Mouse (Mus musculus): Measurements from ENCODE around the gene Dhx30.
"Not testable (repeated sequence)": the region's sequence is repeated elsewhere in the genome, so short reads cannot be mapped to it uniquely, and the experiment has no call there.

The Dhx30 gene

DNA sequence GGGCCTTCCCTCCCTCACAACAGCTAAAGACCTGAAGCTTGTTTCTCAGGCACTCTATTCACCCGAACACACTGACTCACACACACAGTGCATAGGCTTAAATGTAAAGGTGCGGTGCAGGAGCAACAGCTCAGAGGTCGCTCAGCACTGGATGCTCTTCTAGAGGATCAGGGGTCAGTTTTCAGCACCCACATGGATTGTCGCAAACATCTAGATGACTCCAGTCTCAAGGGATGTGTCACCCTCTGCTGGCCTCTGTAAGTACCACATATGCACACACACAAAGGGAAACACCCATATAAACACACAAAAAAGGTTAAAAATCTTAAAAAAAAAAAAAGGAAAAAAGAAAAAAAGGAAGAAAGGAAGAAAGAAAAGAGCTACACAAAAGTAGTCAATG is 22.9 kb downstream of the Dhx30 start:
- no peak for DNase-seq (ENCODE audit: low spot score in 2 of 2)

DNA sequence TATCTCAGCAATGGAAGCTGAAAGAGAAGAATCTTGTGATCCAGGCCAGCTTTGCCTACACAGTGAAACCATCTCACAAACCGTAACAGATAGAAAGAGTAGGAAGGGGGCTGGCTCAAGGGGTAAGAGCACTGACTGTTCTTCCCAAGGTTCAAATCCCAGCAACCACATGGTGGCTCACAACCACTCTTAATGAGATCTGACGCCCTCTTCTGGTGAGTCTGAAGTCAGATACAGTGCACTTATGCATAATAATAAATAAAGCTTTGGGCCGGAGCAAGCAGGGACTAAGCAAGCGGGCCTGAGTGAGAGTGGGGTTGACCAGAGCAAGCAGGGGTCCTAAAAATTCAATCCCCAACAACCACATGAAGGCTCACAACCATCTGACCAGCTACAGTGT is 24.3 kb downstream of the Dhx30 start:
- peak in 1 of 2 experiments; percentile 50 for DNase-seq (ENCODE audit: low spot score in 2 of 2)

- DNase-seq (ENCODE audit: low spot score in 2 of 2) = no peak
Measured at GRCm38 (mm10) chr9:110085693-110086092, 31.9 kb downstream of the Dhx30 start.

DNA sequence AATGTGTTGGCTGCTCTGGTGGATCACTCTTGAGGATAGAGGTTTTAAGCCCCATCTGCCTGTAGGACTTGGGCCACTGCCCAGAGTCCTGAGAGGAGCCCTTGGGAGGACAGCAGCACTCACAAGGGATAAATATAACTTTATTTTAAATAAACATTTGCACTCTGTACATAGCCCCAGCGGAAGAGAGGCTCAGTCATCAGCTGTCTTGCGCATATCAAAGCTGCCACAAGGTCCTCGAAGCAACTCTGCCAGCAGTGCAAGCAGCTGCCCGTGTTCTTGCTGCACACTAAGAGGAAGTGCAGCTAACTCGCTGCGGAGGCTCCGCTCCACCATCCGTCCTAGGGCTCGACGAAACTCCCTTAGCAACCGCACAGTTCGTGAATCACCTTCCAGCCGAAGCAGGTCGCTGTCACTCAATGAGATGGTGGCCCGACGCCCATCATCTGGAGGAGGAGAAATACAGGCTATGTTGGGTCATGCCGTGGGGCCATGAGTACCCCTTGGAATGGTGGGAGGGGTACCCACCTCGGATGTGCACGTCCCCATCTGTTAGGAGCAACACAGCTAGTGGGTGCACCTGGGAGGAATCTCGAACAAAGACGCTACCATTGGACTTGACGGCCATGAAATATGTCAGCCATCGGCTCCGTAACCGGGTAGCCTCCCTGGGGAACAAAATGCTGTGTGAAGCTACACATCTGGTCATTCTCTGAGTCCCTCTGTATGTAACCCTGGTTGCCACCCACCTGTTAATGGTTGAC is 33.2 kb downstream of the Dhx30 start:
- no peak for DNase-seq (ENCODE audit: low spot score in 2 of 2)

GRCm38 (mm10) chr9:110081066-110081465 is 36.6 kb downstream of the Dhx30 start:
- DNase-seq (ENCODE audit: low spot score in 2 of 2) = no peak

GRCm38 (mm10) chr9:110076468-110076867 is 41.2 kb downstream of the Dhx30 start:
- DNase-seq (ENCODE audit: low spot score in 2 of 2) = not testable (repeated sequence)

DNA sequence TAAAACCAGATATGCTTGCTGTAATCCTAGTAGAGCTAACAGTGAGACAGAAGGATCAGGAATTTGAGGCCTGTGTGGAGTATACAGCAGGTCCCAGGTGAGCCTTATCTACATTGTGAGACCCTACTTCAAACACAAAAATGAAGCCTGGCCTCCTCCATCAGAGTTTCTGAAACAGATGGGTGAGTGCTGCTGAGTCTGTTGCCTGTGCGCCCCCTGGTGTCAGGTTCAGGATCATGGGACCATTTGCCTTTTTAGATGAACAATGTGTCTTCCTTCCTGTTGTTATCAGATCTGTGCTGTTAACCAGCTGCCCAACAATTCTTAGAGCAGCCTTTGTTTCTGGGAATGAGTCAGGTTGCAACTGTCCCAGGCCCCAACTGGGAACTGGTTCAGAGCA is 45.8 kb downstream of the Dhx30 start:
- DNase-seq (ENCODE audit: low spot score in 2 of 2) = peak; percentile 51 to 82

DNA sequence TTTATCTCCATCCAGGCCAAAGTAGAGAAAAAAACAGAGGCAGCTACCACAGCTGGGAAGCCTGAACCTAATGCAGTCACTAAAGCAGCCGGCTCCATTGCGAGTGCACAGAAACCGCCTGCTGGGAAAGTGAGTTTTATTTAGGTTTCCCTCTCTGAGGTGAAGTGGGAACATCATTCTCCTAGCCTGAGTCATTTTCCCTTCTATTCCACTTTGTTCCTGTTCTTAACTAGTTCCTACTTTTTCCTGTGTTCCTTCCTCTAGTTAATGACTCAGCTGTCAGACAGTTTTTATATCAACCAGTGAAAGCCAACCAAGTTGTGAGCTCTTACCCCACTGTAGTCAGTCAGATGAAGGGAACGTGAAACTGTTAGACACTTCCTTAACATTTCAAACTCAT is 46.6 kb downstream of the Dhx30 start:
- no peak for DNase-seq (ENCODE audit: low spot score in 2 of 2)

DNA sequence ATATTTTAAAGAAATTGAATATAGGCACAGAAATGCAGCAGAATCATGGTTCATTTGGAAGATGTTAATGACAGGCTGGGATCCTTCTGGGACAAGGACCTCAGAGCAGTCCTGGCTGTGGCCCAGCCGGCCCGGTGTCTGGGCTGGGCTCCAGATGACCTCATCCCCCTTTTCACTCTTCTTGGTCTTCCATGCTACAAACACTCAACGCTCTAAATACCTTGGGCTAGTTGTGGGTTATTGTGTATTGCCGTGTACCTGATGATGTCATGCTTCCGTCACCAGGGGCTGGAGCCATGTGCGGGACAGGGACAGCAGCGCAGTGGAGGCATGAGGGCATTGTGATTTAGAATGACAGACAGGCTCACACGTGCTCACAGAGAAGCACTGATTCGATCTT is 47.3 kb downstream of the Dhx30 start:
- no peak for DNase-seq (ENCODE audit: low spot score in 2 of 2)

GRCm38 (mm10) chr9:110068745-110069144 is 48.9 kb downstream of the Dhx30 start:
- DNase-seq (ENCODE audit: low spot score in 2 of 2) = no peak

DNA sequence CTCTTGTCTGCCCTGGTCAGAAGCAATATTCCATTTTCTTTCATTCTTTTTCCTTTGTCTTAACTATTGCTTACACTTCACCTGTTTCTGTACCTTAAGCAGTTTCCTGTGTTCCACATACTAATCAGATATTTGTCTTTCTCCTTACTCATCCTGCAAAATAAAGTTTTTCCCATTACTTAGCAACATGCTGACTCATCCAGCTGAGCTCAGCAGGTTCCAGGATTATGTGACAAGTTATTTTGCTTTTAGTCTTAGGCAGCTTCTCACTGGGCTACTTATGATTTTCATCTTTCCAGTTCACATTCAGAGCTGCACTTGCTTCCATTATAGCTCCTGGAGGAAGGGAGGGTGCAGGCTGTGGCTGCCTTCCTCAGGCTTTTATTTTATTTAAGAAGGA is 53.0 kb downstream of the Dhx30 start:
- DNase-seq (ENCODE audit: low spot score in 2 of 2) = no peak

- no peak for DNase-seq (ENCODE audit: low spot score in 2 of 2)
Measured at GRCm38 (mm10) chr9:110062861-110063260, 54.8 kb downstream of the Dhx30 start.

DNA sequence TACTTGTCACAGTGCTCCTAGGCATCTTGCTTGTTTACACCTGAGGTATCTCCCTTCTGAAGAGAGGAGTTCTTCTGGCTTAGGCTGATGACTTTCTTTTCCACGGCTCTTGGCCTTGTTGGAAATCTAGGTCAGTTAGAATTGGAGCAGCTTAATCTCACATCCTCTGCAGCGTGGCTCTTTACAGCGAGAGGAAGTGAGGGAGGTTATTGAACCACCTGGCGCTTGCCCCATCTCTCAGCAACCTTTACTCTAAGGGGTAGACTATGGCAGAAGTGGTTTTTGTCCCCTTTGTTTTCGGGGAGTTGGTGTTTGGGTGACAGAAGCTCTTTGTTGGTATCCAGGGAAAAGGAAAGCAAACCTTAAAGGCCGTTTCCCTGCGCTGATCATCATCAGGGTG is 55.2 kb downstream of the Dhx30 start:
- DNase-seq (ENCODE audit: low spot score in 2 of 2) = no peak

DNA sequence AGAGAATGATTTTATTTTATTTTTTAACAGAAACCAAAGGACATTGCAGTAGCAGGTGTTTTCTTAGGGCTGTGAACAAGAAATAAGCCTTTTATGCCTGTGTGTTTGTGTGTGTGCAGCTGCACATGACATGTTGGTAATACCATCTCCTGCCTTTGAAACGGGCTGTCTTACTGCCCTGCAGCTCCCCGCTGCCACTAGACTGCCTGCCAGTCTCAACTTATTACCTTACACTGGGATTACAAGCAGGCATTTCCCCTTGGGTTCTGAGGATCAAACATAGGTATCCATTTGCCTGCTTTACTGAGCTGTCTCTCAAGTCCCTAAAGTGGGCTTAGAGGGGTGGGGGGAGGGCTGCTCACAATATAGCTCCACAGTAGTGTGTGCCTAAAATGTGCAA is 56.9 kb downstream of the Dhx30 start:
- no peak for DNase-seq (ENCODE audit: low spot score in 2 of 2)

DNA sequence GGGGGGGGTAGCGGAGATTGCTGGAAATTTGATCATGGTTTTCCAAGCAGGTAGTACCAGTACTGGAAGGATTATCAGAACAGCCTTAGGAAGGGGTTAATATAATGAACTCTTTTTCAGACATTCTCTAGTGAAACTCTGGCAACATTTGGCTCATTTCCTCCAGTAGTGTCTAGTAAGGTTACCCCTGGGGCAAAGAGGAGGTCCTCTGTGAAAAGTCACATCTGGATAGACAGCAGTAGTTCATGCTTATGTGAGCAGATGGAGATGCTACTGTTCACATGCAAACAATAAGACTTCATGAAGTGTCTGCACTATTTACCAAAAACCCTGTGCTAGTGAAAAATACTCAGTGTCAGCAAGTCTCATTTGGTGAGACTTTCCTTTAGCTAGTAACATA is 60.4 kb downstream of the Dhx30 start:
- no peak for DNase-seq (ENCODE audit: low spot score in 2 of 2)

- no peak for DNase-seq (ENCODE audit: low spot score in 2 of 2)
Measured at GRCm38 (mm10) chr9:110054781-110055180, 62.8 kb downstream of the Dhx30 start.

DNA sequence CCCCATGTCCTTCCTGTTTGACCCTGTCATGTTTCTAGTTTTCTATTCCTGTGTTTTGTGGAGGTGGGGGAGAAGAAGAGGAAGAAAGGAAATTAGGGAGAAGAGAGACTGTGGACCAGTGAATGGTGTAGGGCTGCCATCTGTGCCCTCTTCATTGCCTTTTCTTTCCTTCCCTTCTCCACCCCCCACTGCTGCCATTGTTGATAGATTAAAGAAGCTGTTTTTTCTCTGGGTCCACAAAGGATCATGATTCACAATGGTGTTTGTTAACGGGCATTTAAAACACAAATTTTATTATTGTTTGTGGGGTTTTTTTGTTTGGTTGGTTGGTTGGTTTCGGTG is 63.6 kb downstream of the Dhx30 start:
- no peak for DNase-seq (ENCODE audit: low spot score in 2 of 2)

GRCm38 (mm10) chr9:110053305-110054079 is 64.1 kb downstream of the Dhx30 start:
- no peak for DNase-seq (ENCODE audit: low spot score in 2 of 2)

DNA sequence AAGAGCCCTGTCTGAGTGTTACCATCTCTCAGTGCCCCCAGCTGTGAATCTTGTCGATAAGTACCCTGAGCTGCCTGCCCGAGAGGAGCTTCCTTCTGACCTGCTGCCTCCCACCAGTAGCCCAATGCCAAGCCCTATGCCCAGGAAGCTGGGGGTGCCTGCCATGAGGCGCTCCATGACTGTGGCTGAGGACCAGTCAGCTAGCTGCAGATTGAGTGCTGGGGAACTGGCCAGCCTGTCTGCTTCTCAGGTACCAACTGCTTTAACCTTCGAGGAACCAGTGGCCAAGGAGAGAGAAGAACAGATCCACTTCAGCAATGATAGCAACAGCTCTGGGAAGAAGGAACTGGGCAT is 64.7 kb downstream of the Dhx30 start:
- no peak for DNase-seq (ENCODE audit: low spot score in 2 of 2)

GRCm38 (mm10) chr9:110051869-110052661 is 65.6 kb downstream of the Dhx30 start:
- DNase-seq (ENCODE audit: low spot score in 2 of 2) = no peak

GRCm38 (mm10) chr9:110051184-110051583 is 66.4 kb downstream of the Dhx30 start:
- no peak for DNase-seq (ENCODE audit: low spot score in 2 of 2)

GRCm38 (mm10) chr9:110047857-110048256 is 69.8 kb downstream of the Dhx30 start:
- DNase-seq (ENCODE audit: low spot score in 2 of 2) = no peak

- DNase-seq (ENCODE audit: low spot score in 2 of 2) = no peak
Measured at GRCm38 (mm10) chr9:110047260-110047659, 70.4 kb downstream of the Dhx30 start.
